10 mouse cellular contexts compared by ENCODE assay signal in the genomic region with DNA sequence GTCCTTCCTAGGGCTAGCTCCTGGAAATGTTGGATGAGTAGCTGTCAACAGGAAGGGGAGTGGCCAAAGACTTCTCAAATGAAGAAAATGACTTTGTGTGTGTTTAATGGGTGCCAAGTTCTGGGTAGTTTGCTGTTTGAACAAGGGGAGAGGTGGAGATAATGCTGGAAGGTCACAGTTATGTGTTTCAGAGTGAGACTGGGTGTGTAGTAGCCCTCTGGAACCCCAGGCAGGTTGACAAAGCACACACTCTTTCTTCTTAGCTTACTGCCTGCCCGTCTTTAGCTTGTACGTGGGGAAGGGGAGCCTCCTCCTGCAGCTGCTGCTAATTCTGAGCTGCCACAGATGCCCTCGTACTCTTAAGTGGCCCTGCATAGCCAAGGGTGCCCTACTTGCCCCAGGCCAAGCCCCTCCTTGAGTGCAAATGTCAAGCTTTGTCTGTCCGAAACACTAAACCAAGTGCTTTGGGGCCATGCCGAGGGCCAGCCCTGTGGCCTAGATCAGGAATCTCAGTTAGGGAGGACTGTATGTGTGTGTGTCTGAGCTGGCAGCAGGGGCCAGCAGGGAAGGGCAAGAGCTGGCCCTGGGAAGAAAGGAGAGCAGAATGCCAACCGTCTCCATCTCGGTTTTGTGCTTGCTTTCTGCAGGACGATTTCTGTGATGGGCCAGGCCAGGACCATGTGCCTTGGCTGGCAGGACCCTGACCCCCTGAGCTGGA.
DNase-seq lines count a peak whose midpoint lies in the region; ATAC-seq and TF ChIP-seq lines count a peak whose summit lies in the region.
"Had no signal": no experiment of that assay in that cellular context is flagged by ENCODE, and none has a peak within 500 bp of the region (broad histone marks: within the 10 kb centered on the region; RNA-seq: fewer than 3 reads in every experiment).

No protein-coding gene starts in this region.

- 44% methylated on average over 8 of the region's 8 CpGs for WGBS in lung, embryonic 15.5 days
- WGBS in lung, adult 2 months: 58% methylated on average over 8 of the region's 8 CpGs
- 51% methylated on average over 8 of the region's 8 CpGs for WGBS in hindbrain, embryonic 13.5 days
- 51% methylated on average over 8 of the region's 8 CpGs for WGBS in midbrain, embryonic 15.5 days

- no peak; the same call in 1 of the 2 replicates for ATAC-seq in lung, embryonic 15.5 days (ENCODE audit: borderline replicate concordance, extremely low read depth, low FRiP score, low TSS enrichment)
- no peak for ATAC-seq in hindbrain, embryonic 13.5 days (ENCODE audit: low FRiP score)
- ATAC-seq in midbrain, embryonic 15.5 days (replicated peaks): peak; percentile 28
- ATAC-seq in frontal cortex, adult (ENCODE audit: low TSS enrichment): no peak

- H3K27ac ChIP-seq in lung, embryonic 15.5 days: peak overlapping the region; percentile 63
- H3K27ac ChIP-seq in hindbrain, embryonic 13.5 days: peak overlapping the region; percentile 53; the same call in 1 of the 2 replicates
- H3K27ac ChIP-seq in midbrain, embryonic 15.5 days: peak overlapping the region; percentile 62
- H3K27ac ChIP-seq: embryonic facial prominence, embryonic 12.5 days; gastrocnemius, adult 2 months had no signal

- no peak for DNase-seq in lung, adult 2 months
- DNase-seq in left cerebral cortex, postnatal 36 days (ENCODE audit: low spot score in 2 of 2): no peak
- DNase-seq in thymus, postnatal 25 days: no peak
- DNase-seq: gastrocnemius, adult 2 months; thymus, adult 18-20 months had no signal

- no peak overlapping the region for H3K4me2 ChIP-seq in lung, embryonic 15.5 days
- H3K4me2 ChIP-seq in hindbrain, embryonic 13.5 days: no peak overlapping the region
- H3K4me2 ChIP-seq in midbrain, embryonic 15.5 days: no peak overlapping the region
- H3K4me2 ChIP-seq: embryonic facial prominence, embryonic 12.5 days had no signal

- H3K4me3 ChIP-seq in lung, embryonic 15.5 days: no peak overlapping the region
- no peak overlapping the region for H3K4me3 ChIP-seq in lung, adult 2 months (replicated peaks; ENCODE audit: extremely low read depth, low read depth, low read length)
- H3K4me3 ChIP-seq in hindbrain, embryonic 13.5 days: no peak overlapping the region
- no peak overlapping the region for H3K4me3 ChIP-seq in midbrain, embryonic 15.5 days
- H3K4me3 ChIP-seq: embryonic facial prominence, embryonic 12.5 days; gastrocnemius, adult 2 months had no signal

- no peaks in the 10 kb centered on the region for H3K36me3 ChIP-seq in lung, embryonic 15.5 days
- H3K36me3 ChIP-seq in hindbrain, embryonic 13.5 days: no peaks in the 10 kb centered on the region
- no peaks in the 10 kb centered on the region for H3K36me3 ChIP-seq in midbrain, embryonic 15.5 days (replicated peaks)
- H3K36me3 ChIP-seq: embryonic facial prominence, embryonic 12.5 days had no signal

- peaks cover 10% of the 10 kb centered on the region; the same call in 1 of the 2 replicates for H3K4me1 ChIP-seq in lung, embryonic 15.5 days
- H3K4me1 ChIP-seq in lung, adult 2 months (ENCODE audit: control insufficient read depth, insufficient read depth, low read length): peaks cover 3% of the 10 kb centered on the region
- peaks cover 19% of the 10 kb centered on the region for H3K4me1 ChIP-seq in hindbrain, embryonic 13.5 days (replicated peaks)
- peaks cover 29% of the 10 kb centered on the region for H3K4me1 ChIP-seq in midbrain, embryonic 15.5 days
- H3K4me1 ChIP-seq: embryonic facial prominence, embryonic 12.5 days had no signal

- intact Hi-C loops in left cerebral cortex, postnatal 36 days (cut with DNase I): no loop called here

- H3K9ac ChIP-seq in lung, embryonic 15.5 days: no peak overlapping the region
- no peak overlapping the region for H3K9ac ChIP-seq in hindbrain, embryonic 13.5 days
- no peak overlapping the region for H3K9ac ChIP-seq in midbrain, embryonic 15.5 days
- H3K9ac ChIP-seq: embryonic facial prominence, embryonic 12.5 days had no signal

- H3K27me3 ChIP-seq in lung, embryonic 15.5 days: no peaks in the 10 kb centered on the region
- H3K27me3 ChIP-seq in hindbrain, embryonic 13.5 days: no peaks in the 10 kb centered on the region
- H3K27me3 ChIP-seq in midbrain, embryonic 15.5 days (replicated peaks): no peaks in the 10 kb centered on the region
- H3K27me3 ChIP-seq: embryonic facial prominence, embryonic 12.5 days had no signal

- H3K9me3 ChIP-seq in lung, embryonic 15.5 days: no peaks in the 10 kb centered on the region
- no peaks in the 10 kb centered on the region for H3K9me3 ChIP-seq in hindbrain, embryonic 13.5 days
- no peaks in the 10 kb centered on the region for H3K9me3 ChIP-seq in midbrain, embryonic 15.5 days
- H3K9me3 ChIP-seq: embryonic facial prominence, embryonic 12.5 days had no signal

- TF ChIP-seq CTCF in lung, adult 2 months (IDR thresholded peaks at IDR 0.05; ENCODE audit: insufficient read depth, low read length): no peak

- TF ChIP-seq POLR2A in lung, adult 2 months (IDR thresholded peaks at IDR 0.05; ENCODE audit: borderline replicate concordance, extremely low read depth, low read depth, low read length): no peak
